Mouse (Mus musculus) thymus, adult 2 months (tissue): ENCODE data around the gene Rdh16f2.

ENCODE experiments used
- CTCF ChIP-seq: fragments of 200-500 bp; IDR thresholded peaks from 2 replicates; pipeline ENCODE4 v1.5.1; 2012; ENCODE audit warnings: mild to moderate bottlenecking, control low read depth, low read length, moderate library complexity, borderline replicate concordance; ENCODE audit not compliant: control insufficient read depth, poor library complexity, insufficient read depth; ENCODE audit errors: extremely low read depth
- POLR2A ChIP-seq: fragments of 200-500 bp; IDR thresholded peaks from 2 replicates; pipeline ENCODE4 v1.6.1; 2012; ENCODE audit warnings: mild to moderate bottlenecking, low read length, control low read depth, moderate library complexity; ENCODE audit not compliant: control insufficient read depth, poor library complexity, insufficient read depth; ENCODE audit errors: extremely low read depth

- TF ChIP-seq CTCF = no peak
- TF ChIP-seq POLR2A = no peak
Observed at GRCm38 (mm10) chr10:127866232-127866631, at the start of gene Rdh16f2.
